Mouse (Mus musculus): ENCODE results near the gene Spg20. TPM values are rescaled to one million over a fixed set of nuclear protein-coding genes. Genes with fewer than 3 reads are reported as not detected.

Gene Spg20
- polyA plus RNA-seq, 1 experiment: 9.0 TPM

DNA sequence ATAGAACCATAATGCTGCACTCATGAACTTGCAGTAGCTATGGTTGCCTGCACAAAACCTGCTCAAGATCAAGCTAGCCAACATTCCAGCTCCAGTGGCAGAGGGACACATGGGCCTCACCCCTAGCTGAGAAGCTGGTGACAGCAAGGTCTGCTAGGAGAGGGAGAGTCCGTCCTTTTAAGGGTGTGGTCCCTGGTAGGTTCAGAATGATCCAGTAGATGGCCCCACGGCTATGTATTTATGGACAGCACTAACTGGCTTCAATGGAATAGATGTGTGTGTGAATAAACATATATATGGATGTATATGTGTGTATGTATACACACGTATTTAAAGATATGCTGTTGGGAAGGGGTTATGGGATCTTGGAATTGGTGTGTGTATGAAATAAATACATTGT, 60.6 kb downstream of the Spg20 start:
- no peaks in the 10 kb centered on the region for H3K36me3 ChIP-seq (ENCODE audit: control insufficient read depth, insufficient read depth, low read length)
- WGBS: 86% methylated on average over 3 of the region's 3 CpGs
- no peaks in the 10 kb centered on the region for H3K27me3 ChIP-seq (ENCODE audit: control insufficient read depth, insufficient read depth, low read length)
- no peak overlapping the region for H3K27ac ChIP-seq (ENCODE audit: control insufficient read depth, insufficient read depth, low read length)
- no peak overlapping the region for H3K4me3 ChIP-seq (ENCODE audit: control insufficient read depth, insufficient read depth, low read length)
- TF ChIP-seq POLR2A (IDR thresholded peaks at IDR 0.05; ENCODE audit: control insufficient read depth, extremely low read depth, insufficient read depth, low read length, poor library complexity) (no peak), CTCF (IDR thresholded peaks at IDR 0.05; ENCODE audit: borderline replicate concordance, control insufficient read depth, extremely low read depth, insufficient read depth, low read length, poor library complexity) (no peak)
- no peaks in the 10 kb centered on the region for H3K4me1 ChIP-seq (replicated peaks; ENCODE audit: control insufficient read depth, insufficient read depth, low read length)
- DNase-seq: no peak

DNA sequence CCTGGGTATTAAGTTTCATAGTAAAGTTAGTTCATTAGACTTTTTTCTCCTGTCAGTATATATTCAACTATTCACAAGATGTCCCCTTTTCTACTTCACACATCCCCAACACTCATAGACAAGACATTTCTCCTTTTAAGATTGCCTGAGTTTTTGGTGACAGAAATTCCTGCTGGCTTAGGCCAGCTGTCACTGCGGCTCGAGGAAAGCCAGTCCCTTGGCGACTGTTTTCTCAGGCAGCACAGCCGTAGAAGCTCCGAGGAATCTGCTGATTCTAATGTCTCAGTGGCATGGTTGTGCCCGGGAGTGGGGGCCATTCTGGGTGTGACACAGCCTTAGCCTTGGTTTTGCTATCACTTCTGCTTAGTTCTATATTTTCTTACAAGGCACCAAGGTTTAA, 65.4 kb downstream of the Spg20 start:
- Histone ChIP-seq H3K27ac (ENCODE audit: control insufficient read depth, insufficient read depth, low read length) (no peak overlapping the region), H3K4me3 (ENCODE audit: control insufficient read depth, insufficient read depth, low read length) (no peak overlapping the region), H3K4me1 (replicated peaks; ENCODE audit: control insufficient read depth, insufficient read depth, low read length) (no peaks in the 10 kb centered on the region), H3K36me3 (ENCODE audit: control insufficient read depth, insufficient read depth, low read length) (no peaks in the 10 kb centered on the region), H3K27me3 (ENCODE audit: control insufficient read depth, insufficient read depth, low read length) (no peaks in the 10 kb centered on the region)
- TF ChIP-seq CTCF (IDR thresholded peaks at IDR 0.05; ENCODE audit: borderline replicate concordance, control insufficient read depth, extremely low read depth, insufficient read depth, low read length, poor library complexity): no peak
- TF ChIP-seq POLR2A (IDR thresholded peaks at IDR 0.05; ENCODE audit: control insufficient read depth, extremely low read depth, insufficient read depth, low read length, poor library complexity): no peak
- DNase-seq: no peak
- 86% methylated on average over 6 of the region's 6 CpGs for WGBS

DNA sequence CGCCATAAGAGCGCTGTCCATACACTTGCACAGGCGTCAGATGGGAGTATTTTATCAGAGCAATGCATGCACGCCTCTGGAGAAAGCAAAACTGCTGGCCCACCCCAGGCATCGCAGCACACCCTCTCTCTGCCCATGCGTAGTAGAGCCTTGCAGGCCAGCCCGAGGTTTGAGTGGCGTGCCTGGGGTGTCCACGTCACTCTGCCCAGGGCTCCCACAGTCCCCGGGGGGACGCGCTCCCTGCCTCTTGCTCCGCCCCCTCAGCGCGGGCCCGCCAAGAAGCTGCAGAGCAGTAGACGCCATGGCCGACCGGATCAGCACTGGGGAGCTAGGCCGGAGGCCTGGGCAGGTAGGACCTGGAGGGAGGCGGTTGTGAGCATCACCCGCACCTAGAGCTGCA, 69.9 kb downstream of the Spg20 start, which contains the start of gene Sohlh2:
Sohlh2 (plus strand) TSS at position 263 of the 400 bp plus-strand sequence.
- Histone ChIP-seq H3K4me3 (ENCODE audit: control insufficient read depth, insufficient read depth, low read length) (no peak within 1 kb of the TSS), H3K27ac (ENCODE audit: control insufficient read depth, insufficient read depth, low read length) (no peak within 1 kb of the TSS), H3K4me1 (replicated peaks; ENCODE audit: control insufficient read depth, insufficient read depth, low read length) (no peaks in the 10 kb centered on the region), H3K27me3 (ENCODE audit: control insufficient read depth, insufficient read depth, low read length) (no peaks in the 10 kb centered on the region), H3K36me3 (ENCODE audit: control insufficient read depth, insufficient read depth, low read length) (no peaks in the 10 kb centered on the region)
- no peak for DNase-seq
- 96% methylated on average over 22 of the region's 22 CpGs for WGBS
- no peak for TF ChIP-seq CTCF (IDR thresholded peaks at IDR 0.05; ENCODE audit: borderline replicate concordance, control insufficient read depth, extremely low read depth, insufficient read depth, low read length, poor library complexity)
- no peak for TF ChIP-seq POLR2A (IDR thresholded peaks at IDR 0.05; ENCODE audit: control insufficient read depth, extremely low read depth, insufficient read depth, low read length, poor library complexity)

Other genes starting within 250 kb of the Spg20 start
- gene Sertm1, start 196.2 kb upstream of the Spg20 start, polyA plus RNA-seq (2012; rRNA removed): 0.04 and 0.12 TPM in 2 replicates
- 0.94 TPM in 1 of 2 replicates, not detected in the other for gene Ccna1, start 56.6 kb upstream of the Spg20 start, polyA plus RNA-seq (2012; rRNA removed)
- not detected in 2 replicates for gene Ccdc169, start 25.2 kb downstream of the Spg20 start, polyA plus RNA-seq (2012; rRNA removed)
- gene Sohlh2, start 69.9 kb downstream of the Spg20 start, polyA plus RNA-seq (2012; rRNA removed): 0.15 TPM in 1 of 2 replicates, not detected in the other
- 1.6 and 1.9 TPM in 2 replicates for gene Dclk1, start 130.3 kb downstream of the Spg20 start, polyA plus RNA-seq (2012; rRNA removed)

Measured in thymus, adult 2 months (tissue).